Mouse (Mus musculus) MEL (cell line): Measurements from ENCODE around the gene Kcns3. TPM values are rescaled to one million over a fixed set of nuclear protein-coding genes. Genes with fewer than 3 reads are reported as not detected.
A peak's percentile ranks its signal among the peaks of the same experiment; 100 is the strongest.

ENCODE experiments used
- DNase-seq: peaks from one replicate; pipeline ENCODE4 v3.0.0; 2011; ENCODE audit warnings: low read depth, low spot score
- H3K27ac ChIP-seq: 2 replicates; pipeline ENCODE4 v1.5.1; 2012; ENCODE audit warnings: low read depth, mild to moderate bottlenecking, control low read depth, low read length, moderate library complexity; ENCODE audit not compliant: control insufficient read depth
- H3K27me3 ChIP-seq, 2 experiments: fragments of 150-350 bp in 1 of 2; sonication (generic) in 1 of 2; 2 replicates each; pipeline ENCODE4 v1.6.1; 2012; ENCODE audit warnings: low read length in 2 of 2, mild to moderate bottlenecking in 2 of 2, improper control_type of control experiment in 1 of 2, moderate library complexity in 1 of 2; ENCODE audit not compliant: insufficient read depth in 2 of 2, control insufficient read depth in 1 of 2
- H3K36me3 ChIP-seq, 2 experiments: 2 replicates each; pipeline ENCODE4 v1.6.1; 2012 to 2014; ENCODE audit warnings: low read length in 2 of 2, improper control_type of control experiment in 1 of 2, inconsistent platforms in 1 of 2, mild to moderate bottlenecking in 1 of 2; ENCODE audit not compliant: insufficient read depth in 2 of 2, control insufficient read depth in 1 of 2
- H3K4me1 ChIP-seq, 2 experiments: fragments of 150-350 bp in 1 of 2; sonication (generic) in 1 of 2; 2 replicates each; pipeline ENCODE4 v1.6.1; 2012; ENCODE audit warnings: low read length in 2 of 2, improper control_type of control experiment in 1 of 2, mild to moderate bottlenecking in 1 of 2; ENCODE audit not compliant: insufficient read depth in 2 of 2, control insufficient read depth in 1 of 2
- H3K4me3 ChIP-seq, 2 experiments: fragments of 150-350 bp in 1 of 2; sonication (generic) in 1 of 2; 2 replicates each; pipeline ENCODE4 v1.5.1; 2012; ENCODE audit warnings: low read depth in 2 of 2, low read length in 2 of 2, mild to moderate bottlenecking in 2 of 2, moderate library complexity in 2 of 2, control low read depth in 1 of 2, improper control_type of control experiment in 1 of 2; ENCODE audit not compliant: control insufficient read depth in 1 of 2, insufficient read depth in 1 of 2
- H3K79me2 ChIP-seq: 2 replicates; pipeline ENCODE4 v1.6.1; 2012; ENCODE audit warnings: mild to moderate bottlenecking, low read length, moderate library complexity; ENCODE audit not compliant: control insufficient read depth, poor library complexity, insufficient read depth
- H3K9ac ChIP-seq: 2 replicates; pipeline ENCODE4 v1.6.1; 2012; ENCODE audit warnings: low read depth, mild to moderate bottlenecking, control low read depth, low read length, moderate library complexity; ENCODE audit not compliant: control insufficient read depth, poor library complexity, severe bottlenecking
- H3K9me3 ChIP-seq: fragments of 150-350 bp; sonication (generic); replicated peaks from 2 replicates; pipeline ENCODE4 v1.6.1; 2012; ENCODE audit warnings: mild to moderate bottlenecking, low read length, improper control_type of control experiment, moderate library complexity; ENCODE audit not compliant: insufficient read depth
- CHD1 ChIP-seq: IDR thresholded peaks from 2 replicates; pipeline ENCODE4 v1.6.1; 2012; ENCODE audit warnings: low read depth, mild to moderate bottlenecking, inconsistent platforms, low read length, improper control_type of control experiment
- CTCF ChIP-seq, 3 experiments: IDR thresholded peaks in 2 of 3; conservative IDR thresholded peaks in 1 of 3; 2 replicates each; pipeline ENCODE4 v1.5.1; 2011 to 2012; ENCODE audit warnings: low read length in 3 of 3, low read depth in 2 of 3, mild to moderate bottlenecking in 2 of 3, improper control_type of control experiment in 1 of 3, inconsistent platforms in 1 of 3, mixed read lengths in 1 of 3, moderate library complexity in 1 of 3; ENCODE audit not compliant: control insufficient read depth in 1 of 3, insufficient read depth in 1 of 3, poor library complexity in 1 of 3, severe bottlenecking in 1 of 3
- E2F4 ChIP-seq: IDR thresholded peaks from 2 replicates; pipeline ENCODE4 v1.6.1; 2011; ENCODE audit warnings: low read depth, low read length, improper control_type of control experiment, borderline replicate concordance
- GABPA ChIP-seq: IDR thresholded peaks from 2 replicates; pipeline ENCODE4 v1.6.1; 2012; ENCODE audit warnings: low read depth, mild to moderate bottlenecking, inconsistent platforms, low read length, improper control_type of control experiment, moderate library complexity
- GATA1 ChIP-seq: IDR thresholded peaks from 2 replicates; pipeline ENCODE4 v1.6.1; 2011; ENCODE audit warnings: low read depth, low read length, improper control_type of control experiment
- HCFC1 ChIP-seq: IDR thresholded peaks from 2 replicates; pipeline ENCODE4 v1.6.1; 2012; ENCODE audit warnings: low read depth, mild to moderate bottlenecking, inconsistent platforms, low read length, improper control_type of control experiment, moderate library complexity
- JUND ChIP-seq: IDR thresholded peaks from 2 replicates; pipeline ENCODE4 v1.6.1; 2011; ENCODE audit warnings: low read depth, mild to moderate bottlenecking, improper control_type of control experiment, low read length
- MAZ ChIP-seq: IDR thresholded peaks from 2 replicates; pipeline ENCODE4 v1.6.1; 2012; ENCODE audit warnings: low read depth, mild to moderate bottlenecking, inconsistent platforms, low read length, improper control_type of control experiment
- MXI1 ChIP-seq: IDR thresholded peaks from 2 replicates; pipeline ENCODE4 v1.6.1; 2011; ENCODE audit warnings: mild to moderate bottlenecking, low read depth, low read length, improper control_type of control experiment
- MYB ChIP-seq: IDR thresholded peaks from 2 replicates; pipeline ENCODE4 v1.6.1; 2011; ENCODE audit warnings: mild to moderate bottlenecking, low read depth, low read length, improper control_type of control experiment
- NRF1 ChIP-seq: IDR thresholded peaks from 2 replicates; pipeline ENCODE4 v1.6.1; 2014; ENCODE audit warnings: low read depth, mild to moderate bottlenecking, inconsistent platforms, low read length, improper control_type of control experiment, moderate library complexity; ENCODE audit not compliant: poor library complexity, insufficient read depth, severe bottlenecking
- POLR2A ChIP-seq, 2 experiments: IDR thresholded peaks; 2 replicates each; pipeline ENCODE4 v1.6.1; 2011 to 2012; ENCODE audit warnings: low read length in 2 of 2, mild to moderate bottlenecking in 2 of 2, control low read depth in 1 of 2, improper control_type of control experiment in 1 of 2, low read depth in 1 of 2, moderate library complexity in 1 of 2; ENCODE audit not compliant: control insufficient read depth in 1 of 2, insufficient read depth in 1 of 2, poor library complexity in 1 of 2
- RAD21 ChIP-seq: IDR thresholded peaks from 2 replicates; pipeline ENCODE4 v1.6.1; 2011; ENCODE audit warnings: mild to moderate bottlenecking, low read depth, low read length, improper control_type of control experiment
- SIN3A ChIP-seq: IDR thresholded peaks from 2 replicates; pipeline ENCODE4 v1.6.1; 2012; ENCODE audit warnings: low read length, improper control_type of control experiment, inconsistent platforms
- SMC3 ChIP-seq: IDR thresholded peaks from 2 replicates; pipeline ENCODE4 v1.6.1; 2011; ENCODE audit warnings: low read depth, low read length, improper control_type of control experiment
- TBP ChIP-seq: IDR thresholded peaks from 2 replicates; pipeline ENCODE4 v1.8.0; 2011; ENCODE audit warnings: low read depth, low read length, improper control_type of control experiment
- TCF12 ChIP-seq: IDR thresholded peaks from 2 replicates; pipeline ENCODE4 v1.6.1; 2014; ENCODE audit warnings: low read depth, mild to moderate bottlenecking, inconsistent platforms, low read length, improper control_type of control experiment, moderate library complexity
- UBTF ChIP-seq: IDR thresholded peaks from 2 replicates; pipeline ENCODE4 v1.6.1; 2012; ENCODE audit warnings: low read depth, mild to moderate bottlenecking, inconsistent platforms, low read length, improper control_type of control experiment, moderate library complexity, borderline replicate concordance; ENCODE audit not compliant: insufficient read depth
- USF2 ChIP-seq, 2 experiments: IDR thresholded peaks; 2 replicates each; pipeline ENCODE4 v1.6.1; 2011 to 2012; ENCODE audit warnings: improper control_type of control experiment in 2 of 2, low read length in 2 of 2, borderline replicate concordance in 1 of 2, inconsistent platforms in 1 of 2, low read depth in 1 of 2, mild to moderate bottlenecking in 1 of 2; ENCODE audit not compliant: insufficient read depth in 1 of 2
- ZC3H11A ChIP-seq: IDR thresholded peaks from 2 replicates; pipeline ENCODE4 v1.6.1; 2012; ENCODE audit warnings: low read depth, mild to moderate bottlenecking, inconsistent platforms, low read length, improper control_type of control experiment
- ZKSCAN1 ChIP-seq: IDR thresholded peaks from 2 replicates; pipeline ENCODE4 v1.6.1; 2012; ENCODE audit warnings: low read depth, mild to moderate bottlenecking, inconsistent platforms, low read length, improper control_type of control experiment, moderate library complexity
- polyA plus RNA-seq, 2 experiments: library from polyadenylated mRNA; stranded (reverse) in 1 of 2; unstranded in 1 of 2; fragments of >175 nt in 1 of 2; fragments of >200 nt in 1 of 2; gene quantifications; 2 replicates each; pipeline versions ENCODE4 v1.2.1 to v1.2.4; 2012; ENCODE audit warnings: low replicate concordance in 2 of 2, low read depth in 1 of 2; ENCODE audit not compliant: insufficient read length in 2 of 2, insufficient read depth in 1 of 2, missing spikeins in 1 of 2
- total RNA-seq: library from RNA; depleted of rRNA; stranded (reverse); fragments of 300-350 nt; gene quantifications from 2 replicates; pipeline ENCODE4 v1.2.3, GENCODE M21; 2012

Kcns3 gene
- total and polyA plus RNA-seq, 3 experiments = not detected

- no peak for TF ChIP-seq SMC3
- TF ChIP-seq RAD21 = no peak
Observed at GRCm38 (mm10) chr12:11196830-11197229, 46.0 kb upstream of the Kcns3 start (continued).

GRCm38 (mm10) chr12:11196142-11196597 is 45.3 kb upstream of the Kcns3 start:
- no peaks in the 10 kb centered on the region for H3K27me3 ChIP-seq
- no peak overlapping the region for H3K9ac ChIP-seq
- H3K79me2 ChIP-seq = no peaks in the 10 kb centered on the region
- no peak overlapping the region for H3K27ac ChIP-seq
- no peak for TF ChIP-seq HCFC1
- peak; percentile 49 to 81 (median 76) for TF ChIP-seq CTCF (IDR thresholded peaks at IDR 0.05 in 2 of 3, conservative IDR thresholded peaks at IDR 0.05 in 1 of 3; ENCODE audit: control insufficient read depth in 1 of 3, insufficient read depth in 1 of 3, low read depth in 2 of 3, low read length in 3 of 3, poor library complexity in 1 of 3, severe bottlenecking in 1 of 3)
- no peak for TF ChIP-seq ZKSCAN1
- no peak for TF ChIP-seq GATA1
- peak; percentile 76 for TF ChIP-seq RAD21
- TF ChIP-seq USF2 (IDR thresholded peaks at IDR 0.05; ENCODE audit: borderline replicate concordance in 1 of 2, insufficient read depth in 1 of 2, low read depth in 1 of 2, low read length in 2 of 2) = no peak
- no peak for TF ChIP-seq MYB
- TF ChIP-seq CHD1 = no peak
- TF ChIP-seq NRF1 = no peak
- TF ChIP-seq SMC3 = peak; percentile 67
- TF ChIP-seq SIN3A = no peak
- no peak for TF ChIP-seq MXI1
- no peak for TF ChIP-seq E2F4
- no peak for TF ChIP-seq JUND
- TF ChIP-seq TCF12 = no peak
- TF ChIP-seq UBTF = no peak
- no peak for TF ChIP-seq MAZ
- TF ChIP-seq POLR2A (IDR thresholded peaks at IDR 0.05; ENCODE audit: control insufficient read depth in 1 of 2, insufficient read depth in 1 of 2, low read depth in 1 of 2, low read length in 2 of 2, poor library complexity in 1 of 2) = no peak
- TF ChIP-seq GABPA = no peak
- peak; percentile 56 for TF ChIP-seq ZC3H11A
- TF ChIP-seq TBP = no peak
- no peak overlapping the region for H3K4me3 ChIP-seq
- H3K36me3 ChIP-seq = no peaks in the 10 kb centered on the region
- DNase-seq = peak; percentile 43
- H3K4me1 ChIP-seq = no peaks in the 10 kb centered on the region
- no peaks in the 10 kb centered on the region for H3K9me3 ChIP-seq
